Mouse (Mus musculus) kidney, adult 2 months (tissue): ENCODE data around the gene Ptpn14. TPM values are rescaled to one million over a fixed set of nuclear protein-coding genes. Genes with fewer than 3 reads are reported as not detected.

Experiments used
- DNase-seq: peaks from one replicate; pipeline ENCODE4 v3.0.0; 2021
- H3K27ac ChIP-seq: fragments of 200-500 bp; 2 replicates; pipeline ENCODE4 v1.5.1; 2012; ENCODE audit warnings: low read depth, low read length, control low read depth, inconsistent platforms; ENCODE audit not compliant: insufficient read depth
- H3K27me3 ChIP-seq: fragments of 200-500 bp; replicated peaks from 2 replicates; pipeline ENCODE4 v1.6.1; 2012; ENCODE audit warnings: mild to moderate bottlenecking, moderate library complexity, low read length, inconsistent platforms; ENCODE audit not compliant: control insufficient read depth, insufficient read depth
- H3K36me3 ChIP-seq: fragments of 200-500 bp; 2 replicates; pipeline ENCODE4 v1.6.1; 2012; ENCODE audit warnings: mild to moderate bottlenecking, moderate library complexity, low read length, inconsistent platforms; ENCODE audit not compliant: control insufficient read depth, insufficient read depth
- H3K4me1 ChIP-seq: fragments of 200-500 bp; 2 replicates; pipeline ENCODE4 v1.6.1; 2011; ENCODE audit warnings: low read length; ENCODE audit not compliant: control insufficient read depth, insufficient read depth
- H3K4me3 ChIP-seq: fragments of 200-500 bp; 2 replicates; pipeline ENCODE4 v1.5.1; 2011; ENCODE audit warnings: mild to moderate bottlenecking, low read depth, low read length, control low read depth; ENCODE audit not compliant: insufficient read depth
- CTCF ChIP-seq: fragments of 200-500 bp; conservative IDR thresholded peaks from 2 replicates; pipeline ENCODE4 v1.5.1; 2011; ENCODE audit warnings: low read depth, mild to moderate bottlenecking, control low read depth, low read length, moderate library complexity, mixed read lengths; ENCODE audit not compliant: insufficient read depth, insufficient read length
- POLR2A ChIP-seq: fragments of 200-500 bp; IDR thresholded peaks from one replicate; pipeline ENCODE4 v1.6.1; 2011; ENCODE audit warnings: low read depth, low read length, control low read depth
- WGBS: fragments of 180-500 bp; shearing (Covaris S2); methylation state at CpG from one replicate; pipeline ENCODE4 v1.1.7; 2018; 5-methylcytosine and 5-hydroxymethylcytosine counted together
- polyA plus RNA-seq: library from polyadenylated mRNA; depleted of rRNA; stranded (reverse); fragments of >200 nt; gene quantifications from 2 replicates; pipeline ENCODE4 v1.2.3, GENCODE M21; 2012

The Ptpn14 gene
- polyA plus RNA-seq, 1 experiment = 11.2 TPM

DNA sequence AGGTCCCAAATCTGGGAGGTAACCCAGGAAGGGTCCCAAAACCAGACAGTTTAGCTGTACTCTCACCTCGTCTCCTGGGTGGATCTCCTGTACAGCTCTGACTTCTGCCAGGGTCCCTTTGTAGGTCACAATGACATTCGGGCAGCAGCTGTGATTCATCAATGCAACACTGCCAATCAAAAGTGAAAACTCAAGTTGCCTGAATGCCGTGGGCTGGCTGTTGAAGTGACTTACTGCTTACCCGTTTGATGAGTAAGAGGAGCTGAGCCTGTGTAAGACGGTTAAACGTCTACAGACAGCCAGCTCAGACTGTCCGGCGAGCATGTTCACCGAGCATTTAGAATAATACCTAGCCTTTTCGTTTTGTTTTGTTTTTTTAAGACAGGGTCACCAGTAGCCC is 160.7 kb downstream of the Ptpn14 start:
- DNase-seq = no peak
- 84% methylated on average over 10 of the region's 10 CpGs for WGBS

DNA sequence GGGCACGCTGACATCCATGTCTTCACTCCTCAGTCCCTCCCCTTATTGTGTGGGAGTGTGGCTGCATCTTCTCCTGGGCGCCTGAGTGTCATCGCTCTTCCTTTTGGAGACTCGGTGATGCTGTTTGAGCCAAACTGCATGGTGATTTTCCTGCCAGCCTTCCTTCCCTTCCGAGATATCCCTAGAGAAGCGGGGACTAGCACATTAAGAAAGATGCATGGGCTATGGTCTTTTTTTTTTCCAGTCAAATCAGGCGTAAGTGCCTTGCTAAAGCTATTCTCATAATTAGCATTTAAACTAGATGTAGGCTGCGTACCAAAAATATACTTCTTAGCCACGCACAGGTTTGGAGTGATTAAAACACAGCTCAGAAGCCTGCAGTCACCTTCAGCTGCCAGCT is 166.1 kb downstream of the Ptpn14 start:
- DNase-seq = no peak
- Histone ChIP-seq H3K36me3 (no peaks in the 10 kb centered on the region), H3K4me1 (no peaks in the 10 kb centered on the region), H3K27me3 (no peaks in the 10 kb centered on the region), H3K4me3 (no peak overlapping the region), H3K27ac (no peak overlapping the region)
- 89% methylated on average over 9 of the region's 9 CpGs for WGBS
- TF ChIP-seq CTCF (no peak), POLR2A (no peak)

More for the DNA sequence above, 160.7 kb downstream of the Ptpn14 start:
- Histone ChIP-seq H3K27me3 (no peaks in the 10 kb centered on the region), H3K4me1 (no peaks in the 10 kb centered on the region), H3K27ac (no peak overlapping the region), H3K36me3 (no peaks in the 10 kb centered on the region), H3K4me3 (no peak overlapping the region)
- TF ChIP-seq CTCF (no peak), POLR2A (no peak)

DNA sequence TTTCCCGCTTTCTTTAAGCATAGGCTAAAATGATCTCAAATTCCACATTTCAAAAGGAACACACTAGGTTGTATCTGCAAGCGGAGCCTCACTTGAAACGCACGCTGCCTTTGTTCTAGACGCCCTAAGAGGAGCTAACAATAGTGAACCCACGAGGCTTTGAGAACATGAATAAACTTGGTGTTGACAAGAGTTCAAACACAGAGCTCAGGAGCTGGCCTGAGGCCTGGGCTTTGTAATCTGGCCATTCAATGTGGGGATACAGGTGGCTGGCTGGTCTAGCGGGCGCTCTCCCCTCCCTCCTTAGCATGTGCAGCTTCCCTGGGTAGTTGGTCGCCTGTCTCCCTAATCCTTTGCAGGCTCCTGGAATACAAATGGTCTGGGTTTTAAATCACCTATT is 169.8 kb downstream of the Ptpn14 start:
- Histone ChIP-seq H3K36me3 (no peaks in the 10 kb centered on the region), H3K4me3 (no peak overlapping the region), H3K4me1 (no peaks in the 10 kb centered on the region), H3K27ac (no peak overlapping the region), H3K27me3 (no peaks in the 10 kb centered on the region)
- DNase-seq = no peak
- 93% methylated on average over 9 of the region's 9 CpGs for WGBS
- TF ChIP-seq POLR2A = no peak
- TF ChIP-seq CTCF = no peak

DNA sequence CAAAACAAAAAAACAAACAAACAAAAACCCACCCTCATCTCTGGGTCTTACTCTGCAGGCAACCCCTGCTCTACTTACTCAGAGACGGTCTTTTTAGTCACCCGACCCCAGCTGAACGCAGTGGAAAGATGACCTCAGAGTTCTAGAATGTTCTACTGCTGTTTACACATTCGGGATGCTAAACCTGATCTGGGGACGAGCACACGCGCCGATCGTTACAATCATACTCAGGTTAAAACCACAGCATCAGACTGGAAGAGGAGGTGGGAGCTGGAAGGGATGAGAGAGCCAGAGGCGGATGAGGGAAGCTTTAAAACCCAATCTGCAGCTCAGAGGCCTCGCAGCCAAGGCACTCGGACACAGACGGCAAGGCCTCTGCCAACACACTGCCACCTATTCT is 170.6 kb downstream of the Ptpn14 start:
- WGBS = 82% methylated on average over 13 of the region's 13 CpGs
- TF ChIP-seq CTCF = no peak
- no peak for TF ChIP-seq POLR2A
- no peaks in the 10 kb centered on the region for H3K27me3 ChIP-seq
- no peaks in the 10 kb centered on the region for H3K4me1 ChIP-seq
- no peak overlapping the region for H3K27ac ChIP-seq
- no peaks in the 10 kb centered on the region for H3K36me3 ChIP-seq
- H3K4me3 ChIP-seq = no peak overlapping the region
- no peak for DNase-seq

DNA sequence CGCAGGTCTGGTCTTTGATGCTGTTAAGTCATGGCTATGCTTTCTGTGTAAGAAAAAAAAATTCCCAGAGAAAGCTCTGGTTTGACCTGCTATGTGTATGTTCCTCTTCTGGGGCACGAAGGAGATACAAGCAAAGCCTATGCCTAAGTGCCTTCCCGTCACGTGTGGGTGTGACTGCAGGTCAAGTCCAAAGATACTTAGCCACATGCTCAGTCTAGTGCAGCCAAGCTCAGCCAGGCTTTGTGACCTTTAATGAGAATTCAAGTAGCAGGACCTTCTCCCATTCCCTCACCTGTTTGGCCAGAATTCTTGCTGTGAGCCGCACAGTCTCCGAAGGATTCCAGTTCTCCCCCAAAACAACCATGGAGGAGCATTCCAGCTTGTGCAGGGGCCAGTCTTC is 171.5 kb downstream of the Ptpn14 start:
- Histone ChIP-seq H3K4me3 (no peak overlapping the region), H3K27ac (no peak overlapping the region), H3K36me3 (no peaks in the 10 kb centered on the region), H3K27me3 (no peaks in the 10 kb centered on the region), H3K4me1 (no peaks in the 10 kb centered on the region)
- 53% methylated on average over 6 of the region's 6 CpGs for WGBS
- DNase-seq = peak; percentile 33
- TF ChIP-seq CTCF = no peak
- no peak for TF ChIP-seq POLR2A

DNA sequence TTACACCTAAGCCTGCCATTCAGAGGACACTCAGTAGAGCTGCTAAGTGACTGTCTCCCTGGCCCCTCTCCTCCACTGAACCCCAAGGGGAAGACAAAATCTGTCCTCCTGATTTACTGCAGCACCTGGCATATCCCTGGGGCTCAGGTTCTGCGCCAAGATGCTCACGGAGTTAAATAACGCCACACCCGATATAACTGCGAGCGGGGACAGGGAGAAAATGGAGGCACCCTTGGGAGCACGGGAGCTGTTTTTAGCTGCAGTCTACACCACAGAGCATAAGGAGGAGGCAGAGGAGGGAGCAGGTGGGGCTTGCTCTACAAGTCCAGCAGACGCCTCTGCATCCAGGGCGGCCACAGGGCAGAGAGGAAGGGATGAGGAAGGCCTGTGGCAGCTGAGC is 174.3 kb downstream of the Ptpn14 start:
- DNase-seq = no peak
- Histone ChIP-seq H3K27me3 (no peaks in the 10 kb centered on the region), H3K36me3 (no peaks in the 10 kb centered on the region), H3K4me3 (no peak overlapping the region), H3K27ac (no peak overlapping the region), H3K4me1 (no peaks in the 10 kb centered on the region)
- TF ChIP-seq POLR2A (no peak), CTCF (no peak)
- WGBS = 91% methylated on average over 9 of the region's 9 CpGs

DNA sequence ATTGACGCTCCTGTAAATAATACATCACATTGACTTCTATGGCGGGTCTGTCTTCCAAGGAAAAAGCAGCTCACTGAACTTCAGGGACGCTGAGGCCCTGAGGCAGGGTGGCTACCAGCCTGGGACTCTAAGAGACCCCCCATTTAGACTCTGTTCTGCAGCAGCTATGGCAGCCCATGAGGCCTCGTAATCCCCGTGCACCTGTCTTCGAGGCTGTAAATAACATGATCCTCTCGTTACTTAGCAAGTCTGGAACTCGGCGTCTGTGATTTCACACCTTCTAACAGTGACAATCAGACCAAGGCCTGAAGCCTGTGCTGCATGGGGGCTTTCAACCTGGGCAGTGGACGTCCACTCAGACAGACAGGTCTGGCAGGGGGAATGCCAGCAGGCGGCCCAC is 175.1 kb downstream of the Ptpn14 start:
- no peaks in the 10 kb centered on the region for H3K4me1 ChIP-seq
- no peaks in the 10 kb centered on the region for H3K36me3 ChIP-seq
- H3K27ac ChIP-seq = no peak overlapping the region
- H3K4me3 ChIP-seq = no peak overlapping the region
- 79% methylated on average over 11 of the region's 11 CpGs for WGBS
- TF ChIP-seq CTCF = no peak
- no peak for TF ChIP-seq POLR2A
- H3K27me3 ChIP-seq = no peaks in the 10 kb centered on the region
- DNase-seq = no peak

DNA sequence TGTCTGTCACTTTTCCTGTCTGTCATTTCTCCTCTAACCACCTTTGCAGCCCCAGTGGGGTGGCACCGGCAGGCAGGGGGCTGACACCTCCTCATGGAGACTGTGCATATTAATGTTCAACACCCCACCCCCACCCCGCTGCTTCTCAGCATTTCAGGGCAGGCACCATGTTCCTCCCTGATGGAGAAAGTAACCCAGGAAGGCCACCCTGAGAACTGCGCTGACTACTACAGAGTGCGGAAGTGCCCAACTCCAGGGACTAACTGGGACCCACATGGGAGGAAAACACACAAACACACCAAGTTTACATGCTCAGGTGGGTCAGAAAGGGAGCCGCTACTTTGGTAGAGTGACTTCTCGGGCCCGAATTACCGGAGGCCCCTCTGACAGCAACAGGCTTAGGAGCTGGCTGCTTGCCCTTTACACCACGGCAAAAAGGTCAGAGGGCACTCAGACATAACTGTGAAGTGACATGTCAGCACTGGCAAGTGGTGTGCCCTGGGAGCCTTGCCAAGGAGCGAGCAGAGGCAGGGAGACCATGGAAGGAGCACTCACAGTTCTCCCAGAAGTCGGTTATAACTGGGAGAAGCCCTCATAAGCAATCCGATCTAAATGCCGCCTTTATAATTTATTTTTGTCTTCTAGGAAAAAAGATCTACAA is 182.7 kb downstream of the Ptpn14 start:
- WGBS = 43% methylated on average over 13 of the region's 13 CpGs
- Histone ChIP-seq H3K27me3 (no peaks in the 10 kb centered on the region), H3K36me3 (no peaks in the 10 kb centered on the region), H3K4me3 (no peak overlapping the region), H3K27ac (no peak overlapping the region), H3K4me1 (peaks cover 3% of the 10 kb centered on the region)
- DNase-seq = peak; percentile 90
- TF ChIP-seq POLR2A (no peak), CTCF (no peak)
